Comparison of ENCODE assay signal across 8 mouse cellular contexts in genomic region chr11:76739125-76739524, GRCm38 (mm10). TPM values are rescaled to one million over a fixed set of nuclear protein-coding genes. Genes with fewer than 3 reads are reported as not detected.
DNase-seq lines count a peak whose midpoint lies in the region; ATAC-seq and TF ChIP-seq lines count a peak whose summit lies in the region.
"Had no signal": no experiment of that assay in that cellular context is flagged by ENCODE, and none has a peak within 500 bp of the region (broad histone marks: within the 10 kb centered on the region; RNA-seq: fewer than 3 reads in every experiment).

No protein-coding gene starts in this region.

- H3K9me3 ChIP-seq in G1E (replicated peaks): no peaks in the 10 kb centered on the region
- H3K9me3 ChIP-seq: midbrain, embryonic 12.5 days had no signal

- H3K27ac ChIP-seq in brown adipose tissue, adult 24 weeks (replicated peaks; ENCODE audit: low read depth, low read length): peak overlapping the region; percentile 22; the same call in 1 of the 2 replicates
- H3K27ac ChIP-seq: midbrain, embryonic 12.5 days had no signal

- DNase-seq in layer of hippocampus, postnatal 10 days (ENCODE audit: low spot score in 2 of 2): peak; percentile 30 to 34
- DNase-seq in layer of hippocampus, adult 18-20 months (ENCODE audit: low spot score in 2 of 2): no peak
- no peak for DNase-seq in G1E (ENCODE audit: low spot score)
- peak; percentile 42 for DNase-seq in retina, postnatal 1 day
- no peak for DNase-seq in left cerebral cortex, adult 18-20 months (ENCODE audit: low spot score in 2 of 2)
- no peak for DNase-seq in heart, postnatal 25 days (ENCODE audit: low spot score)

- H3K27me3 ChIP-seq in G1E (ENCODE audit: insufficient read depth, low read length): no peaks in the 10 kb centered on the region
- H3K27me3 ChIP-seq: midbrain, embryonic 12.5 days had no signal

- no peak overlapping the region for H3K4me3 ChIP-seq in G1E (ENCODE audit: low read depth, low read length)
- H3K4me3 ChIP-seq in brown adipose tissue, adult 24 weeks (ENCODE audit: insufficient read depth, low read depth, low read length): no peak overlapping the region
- H3K4me3 ChIP-seq: midbrain, embryonic 12.5 days had no signal

- H3K4me1 ChIP-seq in G1E (ENCODE audit: insufficient read depth, low read depth, low read length): no peaks in the 10 kb centered on the region
- peaks cover 14% of the 10 kb centered on the region for H3K4me1 ChIP-seq in brown adipose tissue, adult 24 weeks (ENCODE audit: control insufficient read depth, insufficient read depth, insufficient read length, low read length)
- H3K4me1 ChIP-seq: midbrain, embryonic 12.5 days had no signal

- intact Hi-C loops in heart, postnatal 25 days (cut with DNase I): no loop called here

- 0 out of 2 replicates have a peak, but pooled peaks have one; percentile 26 for TF ChIP-seq CTCF in G1E (IDR thresholded peaks at IDR 0.05; ENCODE audit: low read depth, low read length)

- peaks cover 85% of the 10 kb centered on the region for H3K36me3 ChIP-seq in G1E (replicated peaks)

- ATAC-seq in G1E (ENCODE audit: extremely low read depth, insufficient number of reproducible peaks, low FRiP score, poor library complexity, severe bottlenecking): no peak

RNA-seq across cellular contexts. Expression of gene Gosr1, which starts 24.3 kb away (rescaled TPM):
- 10 to 100 TPM; 35.6 to 43.9 TPM for total RNA-seq in layer of hippocampus, postnatal 10 days (2021)
- total RNA-seq in layer of hippocampus, adult 18-20 months (2021): 10 to 100 TPM; 54.9 to 58.2 TPM
- total RNA-seq in G1E (2014; fragmentation: Nextera tagmentation) (39.1 and 52.7 TPM in 2 replicates), G1E (2017) (39.0 and 41.9 TPM in 2 replicates)
- polyA plus RNA-seq in G1E (2012): 1.4 and 2.7 TPM in 2 replicates
- polyA plus RNA-seq in brown adipose tissue, adult 24 weeks (2012; ENCODE audit: insufficient read depth, insufficient read length, missing spikeins): 40.1 and 44.5 TPM in 2 replicates
- 10 to 100 TPM; 47.3 to 53.9 TPM for total RNA-seq in left cerebral cortex, adult 18-20 months (2021)
- total RNA-seq in heart, postnatal 25 days (2021): 10 to 100 TPM; 25.2 to 26.7 TPM

RNA-seq across cellular contexts. Expression of gene Trarg1, which starts 59.5 kb away (rescaled TPM):
- under 1 TPM; 0.60 to 0.62 TPM for total RNA-seq in layer of hippocampus, postnatal 10 days (2021)
- under 1 TPM; 0.30 to 0.52 TPM for total RNA-seq in layer of hippocampus, adult 18-20 months (2021)
- total RNA-seq in G1E (2014; fragmentation: Nextera tagmentation) (not detected in 2 replicates), G1E (2017) (0.12 and 0.16 TPM in 2 replicates)
- polyA plus RNA-seq in G1E (2012): not detected in 2 replicates
- 368 and 373 TPM in 2 replicates for polyA plus RNA-seq in brown adipose tissue, adult 24 weeks (2012; ENCODE audit: insufficient read depth, insufficient read length, missing spikeins)
- total RNA-seq in left cerebral cortex, adult 18-20 months (2021): under 1 TPM; 0.49 to 0.75 TPM
- total RNA-seq in heart, postnatal 25 days (2021): 1 to 10 TPM; 3.7 to 4.2 TPM
- polyA plus RNA-seq: midbrain, embryonic 12.5 days had no signal

Comparison
In these comparisons a context has a peak if more than half of its experiments do, and no peak if none do; other contexts are left out.
1. DNase-seq: peak in layer of hippocampus, postnatal 10 days (2 of 2) and retina, postnatal 1 day (single experiment); none in layer of hippocampus, adult 18-20 months (0 of 2), G1E (single experiment), left cerebral cortex, adult 18-20 months (0 of 2) and heart, postnatal 25 days (single experiment).